Mouse (Mus musculus) left cerebral cortex, adult 18-20 months (tissue): ENCODE data around the gene Fn3k. TPM values are rescaled to one million over a fixed set of nuclear protein-coding genes. Genes with fewer than 3 reads are reported as not detected.
A peak's percentile ranks its signal among the peaks of the same experiment; 100 is the strongest.

Source experiments
- DNase-seq, 2 experiments: peaks; one replicate each; pipeline ENCODE4 v3.0.0; 2021 to 2022; ENCODE audit warnings: low spot score in 2 of 2, mixed read lengths in 1 of 2
- long read RNA-seq, 2 experiments: library from polyadenylated mRNA; stranded (forward); transcript quantifications; one replicate each; pipeline ENCODE4 v2.0.0; 2021
- total RNA-seq, 2 experiments: library from RNA; stranded (reverse); gene quantifications; 2 replicates each; pipeline ENCODE4 v1.2.3; 2021

The Fn3k gene
- total RNA-seq: 10 to 100 TPM; 58.5 to 60.4 TPM
- long read RNA-seq, experiment 1, transcript Fn3k-201 (6 exons, 1,047 nt): major isoform, 27 of 29 reads
- long read RNA-seq, experiment 1, partial matches to known transcripts: 1 of 29 reads
- long read RNA-seq, experiment 1, other reads (novel, unspliced or antisense): 1 of 29 reads
- long read RNA-seq, experiment 2, transcript Fn3k-201 (6 exons, 1,047 nt): major isoform, 18 of 21 reads
- long read RNA-seq, experiment 2, partial matches to known transcripts: 2 of 21 reads
- long read RNA-seq, experiment 2, other reads (novel, unspliced or antisense): 1 of 21 reads

GRCm38 (mm10) chr11:121434156-121435155, at the start of gene Fn3k:
Gene Fn3k (plus strand): TSS chr11:121434913.
- peak; percentile 95 to 96 for DNase-seq

DNA sequence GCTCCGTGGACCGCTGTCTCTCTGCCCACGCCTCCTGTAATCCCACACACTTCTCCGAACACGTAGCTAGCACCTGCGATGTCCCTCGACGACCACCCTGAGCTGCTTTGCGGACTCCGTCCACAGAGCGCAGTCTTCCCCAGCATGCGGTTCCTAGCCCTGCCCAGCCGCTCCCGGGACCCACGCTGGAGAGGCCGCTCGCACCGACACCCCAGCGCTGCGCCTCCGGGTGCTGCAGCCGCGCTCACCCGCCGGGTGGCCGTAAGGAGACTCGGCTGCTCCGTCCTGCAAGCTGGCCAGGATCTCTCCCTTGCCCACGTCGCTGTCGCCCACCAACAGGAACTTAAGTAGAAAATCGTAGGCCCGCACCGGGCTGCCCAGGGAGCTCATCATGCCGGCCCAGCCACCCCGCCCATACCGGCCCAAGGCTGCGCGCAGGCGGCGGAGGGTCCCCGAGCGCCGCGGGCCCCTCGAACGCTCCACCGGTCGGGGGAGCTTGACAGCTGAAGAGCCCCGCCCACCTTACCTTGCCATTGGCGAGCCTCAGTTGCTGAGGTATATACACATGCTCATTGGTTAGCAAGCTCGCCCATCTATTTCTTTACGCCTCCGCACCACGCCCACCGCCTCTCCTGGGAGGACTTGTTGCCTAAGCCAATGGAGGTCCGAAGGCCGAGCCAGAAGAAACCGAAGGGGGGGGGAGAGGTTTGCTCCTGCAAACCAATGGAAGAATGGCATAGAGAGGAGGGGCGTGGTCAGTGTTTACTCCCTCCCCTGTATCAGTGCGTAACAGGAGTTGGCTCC, 46.8 kb upstream of the Fn3k start, which contains the start of gene Rab40b:
Gene Rab40b (minus strand): TSS at position 502 of the 804 bp plus-strand sequence.
- peak; percentile 93 to 96 for DNase-seq

GRCm38 (mm10) chr11:121388554-121388945, 46.2 kb upstream of the Fn3k start:
- DNase-seq: no peak

DNA sequence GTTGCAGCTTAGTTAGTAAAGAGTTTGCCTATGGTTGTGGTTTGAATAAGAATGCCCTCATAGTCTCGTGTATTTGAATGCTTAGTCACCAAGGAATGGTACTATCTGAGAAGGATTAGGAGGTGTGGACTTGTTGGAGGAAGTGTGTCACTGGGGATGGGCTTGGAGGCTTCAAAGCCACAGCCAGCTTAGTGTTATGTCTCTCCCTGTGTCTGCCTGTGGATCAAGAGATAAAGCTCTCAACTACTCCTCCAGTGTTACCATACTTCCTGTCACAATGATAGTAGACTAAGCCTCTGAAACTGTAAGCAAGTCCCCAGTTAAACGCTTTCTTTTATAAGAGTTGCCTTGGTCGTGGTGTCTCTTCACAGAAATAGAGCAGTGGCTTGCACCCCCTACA, 43.9 kb upstream of the Fn3k start:
- no peak for DNase-seq

DNA sequence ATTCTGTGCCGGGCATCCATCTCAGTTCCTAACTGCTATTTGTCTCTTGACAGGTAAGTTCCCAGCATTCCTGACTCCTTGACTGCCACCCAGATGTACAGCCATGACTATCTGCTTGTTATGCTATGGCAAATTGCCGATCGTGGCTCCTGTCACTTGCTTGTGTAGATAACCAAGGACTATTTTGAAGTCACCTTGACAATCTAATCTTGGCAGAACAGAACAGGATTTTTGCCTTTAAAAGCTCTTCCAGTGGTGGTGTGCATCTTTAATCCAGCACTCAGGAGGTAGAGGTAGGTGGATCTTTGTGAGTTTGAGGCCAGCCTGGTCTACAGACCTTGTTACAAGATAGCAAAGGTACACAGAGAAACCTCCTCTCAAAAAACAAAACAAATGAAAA, 42.3 kb upstream of the Fn3k start:
- DNase-seq: no peak

- DNase-seq: peak in 1 of 2 experiments; percentile 54
Measured at GRCm38 (mm10) chr11:121407366-121408155, 27.2 kb upstream of the Fn3k start.

GRCm38 (mm10) chr11:121414762-121415161, 20.0 kb upstream of the Fn3k start:
- no peak for DNase-seq

DNA sequence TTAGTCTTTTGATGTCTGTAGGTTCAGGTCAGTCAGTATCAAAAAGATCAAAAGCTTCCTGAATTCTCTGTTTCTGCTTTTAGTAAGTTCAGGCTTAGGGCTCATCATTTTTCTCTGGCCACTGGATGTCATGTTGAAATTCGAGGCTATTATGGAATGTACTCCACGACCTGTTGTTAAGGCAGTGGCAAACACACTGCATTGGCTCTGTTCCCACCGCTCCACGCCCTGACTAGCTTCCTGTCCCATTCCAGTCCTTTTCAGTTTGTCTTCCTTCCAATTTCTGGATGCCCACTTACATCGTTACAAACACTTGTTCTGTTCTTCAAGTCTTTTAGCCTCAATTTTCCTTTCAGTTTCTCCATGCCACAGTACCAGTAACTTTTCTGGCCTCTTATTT, 19.4 kb upstream of the Fn3k start:
- DNase-seq: no peak

- no peak for DNase-seq
Measured at GRCm38 (mm10) chr11:121417971-121418370, 16.7 kb upstream of the Fn3k start.

- peak in 1 of 2 experiments; percentile 42 for DNase-seq
Measured at GRCm38 (mm10) chr11:121418932-121419331, 15.8 kb upstream of the Fn3k start.

DNA sequence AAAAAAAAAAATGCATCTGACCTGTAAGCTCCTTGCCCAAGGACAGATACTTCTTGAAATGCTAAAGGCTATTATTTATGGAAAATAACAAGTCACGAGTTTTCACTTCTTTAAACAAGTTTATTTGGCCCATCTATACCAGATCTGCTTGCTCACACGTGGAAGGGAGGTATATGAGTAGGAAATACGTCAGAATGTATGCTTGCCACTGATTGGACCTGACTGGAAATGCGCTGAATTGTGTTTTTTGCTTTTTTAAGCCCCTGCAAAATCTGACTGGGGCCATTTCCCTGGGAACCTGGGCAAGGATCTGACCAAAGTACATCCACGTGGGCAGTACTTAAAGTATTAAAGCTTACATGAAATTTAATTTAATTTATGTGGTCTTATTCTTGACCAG, 14.3 kb upstream of the Fn3k start:
- DNase-seq: no peak

DNA sequence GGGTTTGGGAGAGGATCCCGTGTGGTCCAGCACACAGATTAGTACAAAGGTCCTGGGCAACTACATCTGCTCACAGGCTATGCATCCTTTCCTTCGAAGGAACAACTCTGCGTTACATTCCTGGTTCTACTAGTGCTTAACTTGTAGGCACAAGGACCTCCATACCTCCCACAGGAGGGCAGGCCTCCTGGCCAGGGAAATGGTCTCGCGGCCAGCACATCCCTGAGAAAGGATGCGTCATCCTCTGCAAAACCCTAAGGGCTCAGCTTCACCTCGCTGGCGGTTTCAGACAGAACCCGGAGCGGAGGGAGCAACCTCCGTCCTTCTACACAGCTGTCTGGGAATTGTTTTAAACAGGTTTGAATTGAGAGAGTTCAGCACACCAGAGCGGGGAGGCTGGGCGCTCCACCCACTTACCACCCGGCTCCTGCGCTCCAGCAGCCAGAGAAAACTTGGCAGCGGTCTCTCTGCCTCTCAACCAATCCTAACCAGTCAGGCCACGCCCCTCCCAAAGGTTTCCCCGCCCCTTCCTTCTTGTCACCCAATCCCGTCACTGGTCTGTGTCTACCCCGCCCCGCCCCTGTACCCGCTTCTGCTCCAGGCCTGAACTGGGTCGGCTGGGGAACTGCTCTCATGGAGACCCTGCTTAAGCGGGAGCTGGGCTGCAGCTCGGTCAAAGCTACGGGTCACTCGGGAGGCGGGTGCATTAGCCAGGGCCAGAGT, 13.7 kb upstream of the Fn3k start, which contains the start of gene Fn3krp:
Gene Fn3krp (plus strand): TSS at position 572 of the 723 bp plus-strand sequence.
- peak; percentile 99 for DNase-seq

DNA sequence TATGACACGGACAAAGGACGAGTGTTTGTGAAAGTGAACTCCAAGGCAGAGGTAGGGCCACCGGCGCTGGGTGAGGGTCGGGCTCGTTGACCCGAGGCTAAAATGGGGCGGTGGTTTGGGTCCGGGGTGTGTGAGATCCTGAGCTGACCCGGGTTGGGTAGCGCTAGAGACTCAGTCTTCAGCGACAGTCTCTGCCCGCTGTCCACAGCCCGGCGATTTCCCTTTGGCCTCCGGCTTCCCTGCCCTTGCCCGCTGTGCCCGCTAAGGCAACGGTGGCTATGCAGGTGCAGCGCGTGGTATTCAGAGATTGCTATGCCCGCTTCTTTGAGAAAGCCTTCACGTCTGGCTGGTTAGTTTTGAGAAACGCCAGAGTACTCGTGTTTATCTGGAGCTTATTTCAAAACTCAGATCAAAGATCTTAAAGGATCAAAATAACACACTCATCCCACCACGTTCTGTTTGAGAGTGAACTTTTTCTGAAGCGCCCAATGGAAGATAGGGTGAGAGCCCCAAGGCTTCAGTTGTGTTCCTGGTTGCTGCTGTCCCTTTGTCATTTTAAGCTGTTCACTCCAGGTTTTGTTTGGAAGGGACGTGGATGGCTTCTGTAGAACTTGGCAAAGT, 13.1 kb upstream of the Fn3k start:
- no peak for DNase-seq

DNA sequence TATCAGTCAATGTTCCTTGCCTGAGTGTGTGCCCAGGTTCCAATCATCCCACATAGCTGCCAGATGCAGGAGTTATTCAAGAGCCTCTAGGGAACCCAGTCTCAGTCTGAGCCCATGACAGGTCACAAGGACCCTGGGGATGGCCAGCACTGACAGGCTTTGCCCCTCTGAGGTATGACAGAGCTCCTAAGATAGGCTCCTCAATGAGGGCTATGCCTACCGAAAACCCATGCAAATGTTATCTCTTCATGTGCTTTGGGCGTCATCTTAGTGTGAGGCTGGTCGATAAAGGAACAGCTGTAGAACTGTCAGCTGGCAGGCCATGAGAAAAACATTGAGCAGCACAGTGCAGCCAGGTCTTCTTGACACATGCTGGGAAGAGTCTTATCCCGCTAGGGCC, 1.3 kb upstream of the Fn3k start:
- DNase-seq: no peak

GRCm38 (mm10) chr11:121437236-121437635, 2.5 kb downstream of the Fn3k start:
- DNase-seq: no peak

DNA sequence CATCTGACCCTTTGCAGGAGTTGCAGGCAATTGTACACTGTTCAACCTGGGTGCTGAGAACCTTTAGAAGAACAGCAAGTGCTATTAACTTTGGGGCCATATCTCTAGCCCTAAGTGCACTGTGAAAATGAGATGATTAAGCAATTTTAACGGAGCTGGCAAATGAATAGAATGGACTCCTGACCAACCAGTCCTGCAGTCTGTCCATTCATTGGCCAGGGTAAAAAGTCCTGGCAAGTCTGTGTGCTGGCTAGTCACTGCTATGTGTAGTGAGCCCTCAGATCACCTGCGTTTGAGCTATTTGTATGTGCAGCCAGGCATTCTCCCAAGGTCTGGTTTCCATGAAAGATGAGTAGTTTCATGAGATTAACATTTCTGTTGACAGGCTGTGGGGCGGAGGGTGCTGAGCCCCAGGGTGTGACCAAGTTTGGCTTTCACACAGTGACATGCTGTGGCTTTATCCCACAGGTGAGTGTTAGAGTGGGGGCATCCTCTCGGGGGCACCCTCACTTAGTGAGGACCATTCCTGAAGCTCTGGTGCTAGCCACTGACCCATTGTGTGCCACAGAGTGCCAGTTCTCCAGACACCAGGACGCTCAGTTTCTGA, 5.1 kb downstream of the Fn3k start:
- DNase-seq: no peak

DNA sequence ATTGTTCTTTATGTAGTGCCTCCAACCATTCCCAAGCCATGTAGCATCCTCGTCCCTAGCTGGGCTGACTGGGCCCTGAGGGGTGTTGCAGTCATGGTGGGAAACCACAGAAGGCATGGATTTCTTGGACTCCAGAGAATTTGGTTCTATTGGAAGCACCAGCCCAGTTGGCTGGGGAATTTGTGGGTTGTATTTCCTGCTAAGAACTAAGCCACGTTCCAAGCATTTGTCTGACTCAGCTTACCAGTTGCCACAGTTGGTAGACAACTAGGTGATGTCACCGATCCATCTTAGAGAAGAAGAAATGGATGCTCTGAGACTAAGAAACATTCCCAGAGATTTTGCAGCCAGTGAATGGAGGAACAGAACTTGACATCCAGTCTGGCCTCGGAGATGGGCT, 6.9 kb downstream of the Fn3k start:
- no peak for DNase-seq

DNA sequence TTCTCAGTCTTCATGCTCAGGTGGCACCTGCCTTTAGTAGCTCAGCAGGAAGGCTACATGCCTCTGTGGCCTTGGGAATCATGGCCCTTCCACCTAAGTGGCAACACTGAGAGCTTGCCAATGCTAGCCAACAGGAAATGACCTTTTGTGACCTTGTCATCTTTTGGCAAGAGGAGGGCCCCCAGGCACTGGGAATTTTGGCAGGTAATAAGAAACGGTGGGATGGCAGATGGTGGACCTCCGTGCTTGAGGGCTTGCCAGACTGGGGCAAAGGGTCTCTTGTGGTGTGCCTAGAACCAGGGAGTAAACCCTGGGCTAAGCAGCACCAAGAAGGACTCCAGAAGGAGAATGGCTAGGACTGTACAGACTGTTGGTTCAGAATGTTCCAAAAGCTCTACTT, 7.4 kb downstream of the Fn3k start:
- no peak for DNase-seq

DNA sequence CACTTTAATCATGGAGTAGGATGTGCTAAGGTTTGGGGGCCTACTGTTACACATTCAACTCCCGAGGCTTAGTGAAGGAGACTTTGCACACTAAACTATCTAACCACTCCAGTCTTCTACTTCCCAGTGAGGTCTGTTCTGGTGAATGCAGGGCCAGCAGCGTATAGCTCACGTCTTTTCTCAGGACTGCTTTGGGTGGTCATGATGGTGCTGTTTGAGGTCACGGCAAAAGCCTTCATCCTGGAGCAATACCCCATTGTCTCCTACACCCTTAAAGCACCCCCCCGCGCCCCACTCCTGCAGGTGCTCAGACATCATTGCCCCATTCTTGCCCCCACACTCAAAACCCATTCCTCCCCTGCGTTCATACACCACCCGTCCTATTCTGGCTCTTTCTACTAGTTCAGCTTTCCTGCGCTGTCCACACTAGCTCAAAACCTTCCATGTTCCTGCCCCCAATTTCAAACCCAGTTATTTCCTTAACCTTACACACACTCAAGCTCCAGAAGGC, 16.6 kb downstream of the Fn3k start:
- DNase-seq: no peak
